Mouse (Mus musculus) erythroblast, adult 5-6 weeks (primary cell): Measurements from ENCODE around the gene Zfp457. TPM values are rescaled to one million over a fixed set of nuclear protein-coding genes. Genes with fewer than 3 reads are reported as not detected.
"Not testable (repeated sequence)": the region's sequence is repeated elsewhere in the genome, so short reads cannot be mapped to it uniquely, and the experiment has no call there.

ENCODE experiments used
- ATAC-seq: replicated peaks from 2 replicates; pipeline ENCODE4 v1.8.0; 2016; ENCODE audit warnings: moderate number of reproducible peaks, mild to moderate bottlenecking, moderate TSS enrichment, inconsistent platforms; ENCODE audit not compliant: poor library complexity, low FRiP score, severe bottlenecking
- total RNA-seq, 2 experiments: library from RNA; stranded (forward) in 1 of 2; stranded (reverse) in 1 of 2; fragments of 150-400 nt in 1 of 2; fragments of 200-764, 138-1000 nt in 1 of 2; gene quantifications; 2 replicates each; pipeline versions ENCODE4 v1.2.3 to v1.2.4; 2015 to 2017; ENCODE audit warnings: low replicate concordance in 2 of 2

The Zfp457 gene
- total RNA-seq (2015; ENCODE audit: low replicate concordance): not detected in 2 replicates
- total RNA-seq (2017; ENCODE audit: low replicate concordance): 0.56 TPM in 1 of 2 replicates, not detected in the other

DNA sequence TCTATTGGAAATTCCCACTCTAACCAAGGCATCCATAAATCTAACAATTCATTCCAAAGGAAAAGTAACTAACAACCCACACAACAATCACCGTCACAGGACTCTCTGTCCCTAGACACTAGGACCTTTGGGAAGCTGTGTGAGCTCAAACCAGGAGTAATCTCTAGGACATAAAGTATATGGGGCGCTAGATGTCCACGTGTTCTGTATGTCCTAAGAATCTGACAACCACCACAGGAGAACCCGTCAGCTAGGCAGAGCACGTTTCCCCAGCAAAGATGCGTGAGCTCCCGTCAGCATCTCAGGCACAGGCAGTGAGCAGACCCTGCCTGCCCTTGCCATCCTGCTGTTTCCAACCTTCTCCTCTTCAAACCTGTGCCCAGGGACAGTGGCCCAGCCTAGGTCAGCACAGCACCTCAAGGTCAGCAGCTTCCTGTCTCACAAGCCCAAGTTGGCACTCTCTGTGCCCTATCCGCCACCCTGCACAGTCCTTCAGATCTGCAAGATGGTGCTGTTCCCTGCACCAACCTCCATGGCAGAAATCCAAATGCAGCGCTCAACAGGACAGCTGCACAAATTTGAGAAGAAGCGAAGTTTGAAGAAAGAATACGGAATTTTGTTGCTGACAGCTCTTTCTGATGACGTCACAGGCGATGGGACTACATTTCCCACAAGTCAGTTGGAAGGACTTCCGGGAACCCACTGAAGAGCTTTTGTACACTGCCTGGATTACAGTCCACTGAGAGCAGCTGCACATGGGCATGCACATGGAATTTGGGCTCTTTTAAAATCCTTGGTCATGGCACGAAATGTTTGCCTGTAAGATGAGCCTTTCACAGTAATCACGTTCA, at the start of gene Zfp457:
Zfp457 (minus strand) TSS at position 664 of the 851 bp plus-strand sequence.
- ATAC-seq: peak; percentile 97

DNA sequence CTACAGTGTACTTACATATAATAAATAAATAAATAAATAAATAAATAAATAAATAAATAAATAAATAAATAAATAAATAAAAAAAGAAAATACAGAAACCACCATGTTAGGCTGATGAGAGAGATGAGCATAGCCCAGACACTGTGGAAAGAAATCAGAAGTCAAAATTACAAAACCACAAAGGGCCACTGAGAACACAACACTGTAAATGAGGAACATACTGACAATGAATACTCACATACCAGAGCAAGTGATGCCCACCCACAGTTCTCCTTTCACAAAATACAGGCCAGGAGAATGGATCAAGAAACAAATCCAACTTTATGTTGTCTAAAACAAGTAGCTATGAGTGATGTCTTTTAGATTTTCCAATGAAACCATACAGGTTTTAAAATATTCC, 45.6 kb upstream of the Zfp457 start:
- no peak for ATAC-seq

DNA sequence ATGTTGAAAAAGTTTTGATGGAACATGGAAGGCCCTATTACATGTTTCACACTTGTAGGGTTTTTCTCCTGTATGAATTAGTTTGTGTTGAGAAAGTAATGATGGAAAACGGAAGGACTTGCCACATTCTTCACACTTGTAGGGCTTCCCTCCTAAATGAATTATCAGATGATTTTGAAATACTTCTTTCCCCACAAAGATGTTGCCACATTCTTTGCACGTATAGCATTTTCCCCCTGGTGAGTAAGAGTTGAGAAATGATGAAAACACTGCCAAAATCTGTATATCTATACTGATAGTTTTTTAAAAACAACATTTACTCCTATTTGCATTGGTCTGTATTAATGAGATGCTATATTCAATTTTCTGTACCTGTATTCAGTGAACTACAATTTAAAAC, 37.1 kb upstream of the Zfp457 start:
- ATAC-seq: no peak

DNA sequence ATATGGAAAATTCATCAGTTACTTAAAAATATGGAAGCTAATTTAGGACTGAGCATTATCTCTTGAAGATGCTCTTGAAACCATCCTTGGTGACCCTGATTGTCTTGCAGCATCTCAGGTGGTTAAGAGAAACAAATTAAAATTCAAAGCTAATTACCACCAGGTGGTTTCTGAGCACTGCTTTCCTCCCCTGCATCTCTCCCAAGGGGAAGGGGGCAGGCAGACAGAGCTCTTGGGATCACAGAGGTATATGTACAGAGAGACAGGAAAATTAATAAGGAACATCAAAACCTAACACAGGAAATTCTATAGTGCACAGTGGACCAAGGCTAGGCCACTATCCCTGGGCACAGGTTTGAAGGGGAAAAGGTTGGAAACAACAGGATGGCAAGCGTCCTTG, 26.6 kb upstream of the Zfp457 start:
- no peak for ATAC-seq

DNA sequence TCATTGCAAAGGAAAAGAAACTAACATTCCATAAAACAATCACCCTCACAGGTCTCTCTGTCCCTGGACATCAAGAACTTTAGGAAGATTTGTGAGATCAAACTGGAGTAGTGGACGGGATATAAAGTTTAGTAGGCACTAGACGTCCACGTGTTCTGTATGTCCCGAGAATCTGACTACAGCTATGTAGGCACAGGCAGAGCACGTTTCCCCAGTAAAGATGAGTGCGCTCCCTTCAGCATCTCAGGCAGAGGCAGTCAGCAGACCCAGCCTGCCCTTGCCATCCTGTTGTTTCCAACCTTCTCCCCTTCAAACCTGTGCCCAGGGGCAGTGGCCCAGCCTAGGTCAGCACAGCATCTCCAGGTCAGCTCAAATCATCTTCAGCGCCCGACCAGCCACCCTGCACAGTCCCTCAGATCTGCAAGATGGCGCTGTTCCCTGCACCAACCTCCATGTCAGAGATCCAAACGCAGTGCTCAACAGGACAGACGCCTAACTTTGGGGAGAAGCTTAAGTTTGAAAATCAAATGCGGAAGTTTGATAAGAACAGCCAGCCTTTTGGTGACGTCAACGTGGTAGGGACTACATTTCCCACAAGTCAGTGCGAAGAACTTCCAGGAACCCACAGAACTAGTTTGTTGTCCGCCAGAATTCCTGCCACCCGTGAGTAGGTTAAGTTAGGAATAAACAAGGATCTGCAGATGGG, 25.9 kb upstream of the Zfp457 start, which contains the start of gene Zfp595:
Zfp595 (minus strand) TSS at position 552 of the 706 bp plus-strand sequence.
- peak; percentile 98 for ATAC-seq

DNA sequence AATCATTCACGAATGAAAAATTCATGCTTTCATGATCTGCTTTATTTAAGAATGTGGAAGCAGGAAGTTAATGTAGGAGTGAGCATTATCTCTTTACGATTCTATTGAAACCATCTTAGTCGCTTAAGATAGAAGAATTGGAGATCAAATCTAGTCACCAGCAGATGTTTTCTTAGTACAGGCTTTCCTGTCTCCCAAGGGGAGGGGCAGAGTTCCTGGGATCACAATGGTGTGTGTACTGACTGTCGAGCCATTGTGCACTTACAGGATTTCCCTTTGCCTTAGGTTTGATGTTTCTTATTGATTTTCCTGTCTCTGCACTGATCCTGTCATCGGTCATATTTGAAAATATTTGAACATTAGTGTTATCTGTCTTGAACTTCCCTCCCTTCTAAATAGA, 433 bp upstream of the Zfp457 start:
- 0 out of 2 replicates have a peak, but pooled peaks have one; percentile 34 for ATAC-seq

DNA sequence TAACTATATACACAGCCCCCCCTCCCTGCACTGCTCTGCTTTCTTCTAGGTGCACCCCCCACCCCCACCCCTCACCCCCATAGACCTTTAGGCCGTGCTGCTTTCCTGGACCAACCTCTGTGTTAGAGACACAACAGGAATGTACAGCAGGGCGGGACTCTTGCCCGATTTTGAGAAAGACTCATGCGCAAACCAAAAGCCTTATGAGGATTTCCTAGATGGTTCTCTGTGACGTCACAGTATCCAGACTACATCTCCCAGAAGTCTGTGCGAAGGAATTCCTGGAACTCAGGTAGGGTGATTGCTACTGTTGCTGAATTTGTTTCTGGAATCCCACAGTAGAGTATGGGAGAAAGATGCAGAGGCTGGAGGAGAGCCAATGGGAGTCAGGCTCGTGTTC, 28.0 kb downstream of the Zfp457 start, which contains the start of gene Zfp458:
Zfp458 (minus strand) TSS at position 153 of the 400 bp plus-strand sequence.
- no peak for ATAC-seq

DNA sequence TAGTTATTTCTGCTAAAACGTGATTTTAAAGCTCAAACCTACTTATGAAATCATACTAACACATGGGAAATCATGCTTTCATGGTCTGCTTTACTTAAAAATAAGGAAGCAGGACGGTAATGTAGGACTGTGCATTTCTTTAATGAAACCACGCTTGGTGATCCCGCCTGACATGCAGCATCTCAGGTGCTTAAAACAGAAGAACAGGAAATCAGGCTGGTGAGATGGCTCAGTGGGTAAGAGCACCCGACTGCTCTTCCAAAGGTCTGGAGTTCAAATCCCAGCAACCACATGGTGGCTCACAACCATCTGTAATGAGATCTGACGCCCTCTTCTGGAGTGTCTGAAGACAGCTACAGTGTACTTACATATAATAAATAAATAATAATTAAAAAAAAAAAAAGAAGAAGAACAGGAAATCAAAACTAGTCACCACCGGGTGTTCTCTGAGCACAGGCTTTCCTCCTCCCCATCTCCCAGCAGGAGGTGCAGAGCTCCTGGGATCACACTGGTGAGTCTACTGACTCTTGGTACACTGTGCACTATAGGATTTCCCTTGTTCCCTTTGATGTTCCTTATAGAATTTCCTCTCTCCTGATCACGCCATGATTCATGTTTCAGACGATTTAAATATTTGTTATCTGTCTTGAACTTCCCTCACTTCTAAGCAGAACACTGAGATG, 36.8 kb downstream of the Zfp457 start:
- not testable (repeated sequence) for ATAC-seq

DNA sequence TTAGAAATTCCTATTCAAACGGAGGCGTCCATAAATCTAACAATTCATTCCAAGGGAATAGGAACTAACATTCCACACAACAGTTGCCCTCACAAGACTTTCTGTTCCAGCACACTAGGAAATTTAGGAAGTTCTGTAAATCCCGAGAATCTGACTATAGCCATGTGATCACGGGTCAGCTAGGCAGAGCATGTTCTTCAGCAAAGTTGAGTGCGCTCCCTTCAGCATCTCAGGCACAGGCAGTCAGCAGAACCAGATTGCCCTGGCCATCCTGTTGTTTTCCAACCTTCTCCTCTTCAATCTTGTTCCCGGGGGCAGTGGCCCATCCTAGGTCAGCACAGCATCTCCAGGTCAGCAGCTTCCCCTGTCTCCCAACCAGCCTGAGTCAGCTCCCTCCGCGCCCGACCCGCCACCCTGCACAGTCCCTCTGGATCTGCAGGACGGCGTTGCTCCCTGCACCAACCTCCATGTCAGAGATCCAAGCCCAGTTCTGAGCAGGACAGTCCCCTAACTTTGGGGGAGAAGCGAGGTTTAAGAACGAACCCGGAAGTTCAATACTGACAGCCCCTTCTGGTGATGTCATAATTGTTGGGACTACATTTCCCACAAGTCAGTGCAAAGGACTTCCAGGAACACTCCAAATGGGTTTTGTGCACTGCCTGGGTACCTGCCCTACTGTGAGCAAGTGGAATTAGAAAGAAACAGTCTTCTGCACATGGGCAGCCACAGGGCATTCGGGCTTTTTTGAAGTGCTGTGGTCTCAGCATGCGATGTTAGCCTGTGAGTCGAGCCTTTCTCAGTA, 37.5 kb downstream of the Zfp457 start:
- ATAC-seq: peak; percentile 94

Other genes starting within 250 kb of the Zfp457 start
- 0.42 and 3.3 TPM in 2 replicates for gene Zfp712, start 245.3 kb downstream of the Zfp457 start, total RNA-seq (2015; ENCODE audit: low replicate concordance)
- 1.0 and 2.1 TPM in 2 replicates for gene Zfp712, start 245.3 kb downstream of the Zfp457 start, total RNA-seq (2017; ENCODE audit: low replicate concordance)
- gene Zfp708, start 208.5 kb downstream of the Zfp457 start, total RNA-seq (2015; ENCODE audit: low replicate concordance): not detected in 2 replicates
- gene Zfp708, start 208.5 kb downstream of the Zfp457 start, total RNA-seq (2017; ENCODE audit: low replicate concordance): not detected in 2 replicates
- gene Gm28557, start 197.9 kb downstream of the Zfp457 start, total RNA-seq (2015; ENCODE audit: low replicate concordance): 3.1 TPM in 1 of 2 replicates, not detected in the other
- gene Gm28557, start 197.9 kb downstream of the Zfp457 start, total RNA-seq (2017; ENCODE audit: low replicate concordance): 0.98 TPM in 1 of 2 replicates, not detected in the other
- gene Rslcan18, start 190.2 kb downstream of the Zfp457 start, total RNA-seq (2015; ENCODE audit: low replicate concordance): 0.42 and 0.96 TPM in 2 replicates
- 0.51 TPM in 1 of 2 replicates, not detected in the other for gene Rslcan18, start 190.2 kb downstream of the Zfp457 start, total RNA-seq (2017; ENCODE audit: low replicate concordance)
- gene Zfp759, start 184.8 kb downstream of the Zfp457 start, total RNA-seq (2015; ENCODE audit: low replicate concordance): 3.8 and 6.0 TPM in 2 replicates
- 0.68 and 1.5 TPM in 2 replicates for gene Zfp759, start 184.8 kb downstream of the Zfp457 start, total RNA-seq (2017; ENCODE audit: low replicate concordance)
- 2.3 TPM in 1 of 2 replicates, not detected in the other for gene Rsl1, start 133.3 kb downstream of the Zfp457 start, total RNA-seq (2015; ENCODE audit: low replicate concordance)
- gene Rsl1, start 133.3 kb downstream of the Zfp457 start, total RNA-seq (2017; ENCODE audit: low replicate concordance): 0.60 TPM in 1 of 2 replicates, not detected in the other
- 1.5 and 3.1 TPM in 2 replicates for gene Zfp455, start 112.0 kb downstream of the Zfp457 start, total RNA-seq (2015; ENCODE audit: low replicate concordance)
- gene Zfp455, start 112.0 kb downstream of the Zfp457 start, total RNA-seq (2017; ENCODE audit: low replicate concordance): 1.4 TPM in 1 of 2 replicates, not detected in the other
- gene Zfp458, start 28.0 kb downstream of the Zfp457 start, total RNA-seq (2015; ENCODE audit: low replicate concordance): 3.3 TPM in 1 of 2 replicates, not detected in the other
- 2.7 TPM in 1 of 2 replicates, not detected in the other for gene Zfp458, start 28.0 kb downstream of the Zfp457 start, total RNA-seq (2017; ENCODE audit: low replicate concordance)
- gene Zfp595, start 26.1 kb upstream of the Zfp457 start, total RNA-seq (2015; ENCODE audit: low replicate concordance): 4.0 and 5.0 TPM in 2 replicates
- gene Zfp595, start 26.1 kb upstream of the Zfp457 start, total RNA-seq (2017; ENCODE audit: low replicate concordance): 2.0 and 7.8 TPM in 2 replicates
- not detected in 2 replicates for gene Gm28044, start 54.1 kb upstream of the Zfp457 start, total RNA-seq (2015; ENCODE audit: low replicate concordance)
- gene Gm28044, start 54.1 kb upstream of the Zfp457 start, total RNA-seq (2017; ENCODE audit: low replicate concordance): not detected in 2 replicates
- 3.1 and 5.0 TPM in 2 replicates for gene Zfp953, start 54.1 kb upstream of the Zfp457 start, total RNA-seq (2015; ENCODE audit: low replicate concordance)
- gene Zfp953, start 54.1 kb upstream of the Zfp457 start, total RNA-seq (2017; ENCODE audit: low replicate concordance): 6.8 and 7.6 TPM in 2 replicates
- gene Gm28041, start 69.2 kb upstream of the Zfp457 start, total RNA-seq (2015; ENCODE audit: low replicate concordance): not detected in 2 replicates
- gene Gm28041, start 69.2 kb upstream of the Zfp457 start, total RNA-seq (2017; ENCODE audit: low replicate concordance): not detected in 2 replicates
- 0.19 and 0.63 TPM in 2 replicates for gene Zfp456, start 69.3 kb upstream of the Zfp457 start, total RNA-seq (2015; ENCODE audit: low replicate concordance)
- gene Zfp456, start 69.3 kb upstream of the Zfp457 start, total RNA-seq (2017; ENCODE audit: low replicate concordance): 0.56 and 1.5 TPM in 2 replicates
- gene Zfp429, start 93.3 kb upstream of the Zfp457 start, total RNA-seq (2015; ENCODE audit: low replicate concordance): 3.5 and 7.7 TPM in 2 replicates
- gene Zfp429, start 93.3 kb upstream of the Zfp457 start, total RNA-seq (2017; ENCODE audit: low replicate concordance): 3.5 and 3.6 TPM in 2 replicates
- gene Zfp459, start 114.9 kb upstream of the Zfp457 start, total RNA-seq (2015; ENCODE audit: low replicate concordance): 0.42 TPM in 1 of 2 replicates, not detected in the other
- gene Zfp459, start 114.9 kb upstream of the Zfp457 start, total RNA-seq (2017; ENCODE audit: low replicate concordance): 1.7 TPM in 2 replicates
- 72.8 and 75.0 TPM in 2 replicates for gene Zfp874a, start 145.1 kb upstream of the Zfp457 start, total RNA-seq (2015; ENCODE audit: low replicate concordance)
- gene Zfp874a, start 145.1 kb upstream of the Zfp457 start, total RNA-seq (2017; ENCODE audit: low replicate concordance): 112 and 135 TPM in 2 replicates
- gene Zfp874b, start 177.8 kb upstream of the Zfp457 start, total RNA-seq (2015; ENCODE audit: low replicate concordance): 48.9 and 51.3 TPM in 2 replicates
- 71.6 and 103 TPM in 2 replicates for gene Zfp874b, start 177.8 kb upstream of the Zfp457 start, total RNA-seq (2017; ENCODE audit: low replicate concordance)
- gene Zfp58, start 194.1 kb upstream of the Zfp457 start, total RNA-seq (2015; ENCODE audit: low replicate concordance): 1.5 TPM in 1 of 2 replicates, not detected in the other
- gene Zfp58, start 194.1 kb upstream of the Zfp457 start, total RNA-seq (2017; ENCODE audit: low replicate concordance): 1.0 and 2.1 TPM in 2 replicates
- not detected in 2 replicates for gene Gm26965, start 219.7 kb upstream of the Zfp457 start, total RNA-seq (2015; ENCODE audit: low replicate concordance)
- not detected in 2 replicates for gene Gm26965, start 219.7 kb upstream of the Zfp457 start, total RNA-seq (2017; ENCODE audit: low replicate concordance)
- gene Zfp87, start 219.7 kb upstream of the Zfp457 start, total RNA-seq (2015; ENCODE audit: low replicate concordance): 5.8 and 7.1 TPM in 2 replicates
- 10.6 and 23.1 TPM in 2 replicates for gene Zfp87, start 219.7 kb upstream of the Zfp457 start, total RNA-seq (2017; ENCODE audit: low replicate concordance)
- gene Zfp748, start 247.3 kb upstream of the Zfp457 start, total RNA-seq (2015; ENCODE audit: low replicate concordance): 3.3 and 6.7 TPM in 2 replicates
- 2.9 and 4.6 TPM in 2 replicates for gene Zfp748, start 247.3 kb upstream of the Zfp457 start, total RNA-seq (2017; ENCODE audit: low replicate concordance)